Comparison of ENCODE assay signal across 9 mouse cellular contexts in genomic region chr5:148969648-148970047, GRCm38 (mm10). TPM values are rescaled to one million over a fixed set of nuclear protein-coding genes. Genes with fewer than 3 reads are reported as not detected.
A peak's percentile ranks its signal among the peaks of the same experiment; 100 is the strongest.
DNase-seq lines count a peak whose midpoint lies in the region; ATAC-seq and TF ChIP-seq lines count a peak whose summit lies in the region.
"Had no signal": no experiment of that assay in that cellular context is flagged by ENCODE, and none has a peak within 500 bp of the region (broad histone marks: within the 10 kb centered on the region; RNA-seq: fewer than 3 reads in every experiment).

No protein-coding gene starts in this region.

- H3K4me3 ChIP-seq in midbrain, embryonic 10.5 days, result no peak overlapping the region
- H3K4me3 ChIP-seq in midbrain, embryonic 11.5 days (ENCODE audit: low read depth, low read length), result no peak overlapping the region
- H3K4me3 ChIP-seq in cerebellum, adult 2 months (replicated peaks; ENCODE audit: insufficient read depth, low read depth, low read length), result no peak overlapping the region
- H3K4me3 ChIP-seq: myocyte had no signal

- no peaks in the 10 kb centered on the region for H3K9me3 ChIP-seq in midbrain, embryonic 10.5 days (replicated peaks)
- H3K9me3 ChIP-seq in midbrain, embryonic 11.5 days (ENCODE audit: control insufficient read depth, low read length), result no peaks in the 10 kb centered on the region

- peaks cover 3% of the 10 kb centered on the region; the same call in 1 of the 2 replicates for H3K27me3 ChIP-seq in midbrain, embryonic 10.5 days (ENCODE audit: low read depth, poor library complexity, severe bottlenecking)
- no peaks in the 10 kb centered on the region for H3K27me3 ChIP-seq in midbrain, embryonic 11.5 days (ENCODE audit: control insufficient read depth, insufficient read depth, low read length)
- H3K27me3 ChIP-seq in cerebellum, adult 2 months (ENCODE audit: control insufficient read depth, insufficient read depth, low read length), result no peaks in the 10 kb centered on the region

- H3K36me3 ChIP-seq in midbrain, embryonic 10.5 days, result no peaks in the 10 kb centered on the region
- no peaks in the 10 kb centered on the region for H3K36me3 ChIP-seq in midbrain, embryonic 11.5 days (ENCODE audit: control insufficient read depth, insufficient read depth, low read length)

- H3K9ac ChIP-seq in midbrain, embryonic 11.5 days (ENCODE audit: low read length), result no peak overlapping the region

- TF ChIP-seq POLR2A in cerebellum, adult 2 months (IDR thresholded peaks at IDR 0.05; ENCODE audit: borderline replicate concordance, insufficient read depth, low read length), result no peak

- peak overlapping the region; percentile 4; the same call in 1 of the 2 replicates for H3K27ac ChIP-seq in midbrain, embryonic 10.5 days (replicated peaks)
- H3K27ac ChIP-seq in midbrain, embryonic 11.5 days (ENCODE audit: low read depth, low read length), result no peak overlapping the region
- H3K27ac ChIP-seq in cerebellum, adult 2 months (ENCODE audit: insufficient read depth, low read length), result no peak overlapping the region

- DNase-seq in midbrain, embryonic 10.5 days (ENCODE audit: low spot score), result no peak
- DNase-seq in midbrain, embryonic 11.5 days (ENCODE audit: low spot score, missing footprints), result no peak
- DNase-seq in heart, adult 9 months (ENCODE audit: low spot score in 2 of 2), result peak; percentile 49 to 74
- peak; percentile 81 for DNase-seq in kidney, postnatal 10 days
- DNase-seq in thymus, postnatal 0 days (ENCODE audit: low spot score), result peak; percentile 61
- no peak for DNase-seq in frontal cortex, postnatal 25 days (ENCODE audit: low spot score in 2 of 2)
- DNase-seq in cerebellum, adult 2 months, result no peak
- no peak for DNase-seq in adipocyte (ENCODE audit: low spot score)

- no peak for TF ChIP-seq CTCF in cerebellum, adult 2 months (IDR thresholded peaks at IDR 0.05; ENCODE audit: borderline replicate concordance, insufficient read depth, low read depth, low read length)

- 76% methylated on average over 9 of the region's 9 CpGs for WGBS in midbrain, embryonic 10.5 days
- WGBS in midbrain, embryonic 11.5 days, result 75% methylated on average over 9 of the region's 9 CpGs
- WGBS in cerebellum, adult 2 months, result 41% methylated on average over 9 of the region's 9 CpGs

- no peak overlapping the region for H3K4me2 ChIP-seq in midbrain, embryonic 11.5 days

- peaks cover 28% of the 10 kb centered on the region for H3K4me1 ChIP-seq in midbrain, embryonic 10.5 days
- peaks cover 11% of the 10 kb centered on the region for H3K4me1 ChIP-seq in midbrain, embryonic 11.5 days (ENCODE audit: control insufficient read depth, insufficient read depth, low read length)
- H3K4me1 ChIP-seq in cerebellum, adult 2 months (ENCODE audit: control insufficient read depth, insufficient read depth, low read length), result peaks cover 3% of the 10 kb centered on the region

- no peak for ATAC-seq in midbrain, embryonic 11.5 days (ENCODE audit: low FRiP score)

RNA-seq across cellular contexts. Expression of gene Gm42791, which starts 25.3 kb away (rescaled TPM):
- 2.0 TPM in 1 of 2 replicates, not detected in the other for polyA plus RNA-seq in midbrain, embryonic 10.5 days (2016; fragmentation: Nextera tagmentation; extraction: Ambion mirVana)
- polyA plus RNA-seq in midbrain, embryonic 11.5 days (2014; fragmentation: Nextera tagmentation; extraction: Ambion mirVana), result 2.0 TPM in 1 of 2 replicates, not detected in the other
- polyA plus RNA-seq in thymus, postnatal 0 days (2015; fragmentation: Nextera tagmentation; extraction: Ambion mirVana), result 0.79 TPM in 1 of 2 replicates, not detected in the other
- polyA plus RNA-seq in cerebellum, adult 2 months (2012; rRNA removed), result not detected in 2 replicates

RNA-seq across cellular contexts. Expression of gene Katnal1, which starts 40.5 kb away (rescaled TPM):
- polyA plus RNA-seq in midbrain, embryonic 10.5 days (2016; fragmentation: Nextera tagmentation; extraction: Ambion mirVana), result 24.2 and 29.5 TPM in 2 replicates
- polyA plus RNA-seq in midbrain, embryonic 11.5 days (2014; fragmentation: Nextera tagmentation; extraction: Ambion mirVana), result 31.1 and 37.1 TPM in 2 replicates
- 6.7 and 6.8 TPM in 2 replicates for polyA plus RNA-seq in thymus, postnatal 0 days (2015; fragmentation: Nextera tagmentation; extraction: Ambion mirVana)
- 41.0 and 41.7 TPM in 2 replicates for polyA plus RNA-seq in cerebellum, adult 2 months (2012; rRNA removed)

Comparison
In these comparisons a context has a peak if more than half of its experiments do, and no peak if none do; other contexts are left out.
1. DNase-seq: peak in heart, adult 9 months (2 of 2), kidney, postnatal 10 days (single experiment) and thymus, postnatal 0 days (single experiment); none in midbrain, embryonic 10.5 days (single experiment), midbrain, embryonic 11.5 days (single experiment), frontal cortex, postnatal 25 days (0 of 2), cerebellum, adult 2 months (0 of 2) and adipocyte (single experiment).